Mouse (Mus musculus) brain, embryonic 14.5 days (tissue): ENCODE results near the gene Tk1. TPM values are rescaled to one million over a fixed set of nuclear protein-coding genes. Genes with fewer than 3 reads are reported as not detected.

Experiments used
- DNase-seq: peaks from one replicate; pipeline ENCODE4 v3.0.0-alpha.2; 2011; ENCODE audit warnings: low read depth
- CTCF ChIP-seq: fragments of 200-500 bp; IDR thresholded peaks from 2 replicates; pipeline ENCODE4 v1.5.1; 2012; ENCODE audit warnings: inconsistent platforms, mild to moderate bottlenecking, moderate library complexity, borderline replicate concordance; ENCODE audit not compliant: insufficient read depth, insufficient read length; ENCODE audit errors: extremely low read depth
- POLR2A ChIP-seq: fragments of 200-500 bp; IDR thresholded peaks from 2 replicates; pipeline ENCODE4 v1.6.1; 2012; ENCODE audit warnings: mild to moderate bottlenecking, inconsistent platforms, borderline replicate concordance; ENCODE audit not compliant: poor library complexity, insufficient read depth, insufficient read length, severe bottlenecking; ENCODE audit errors: extremely low read depth
- polyA plus RNA-seq: library from polyadenylated mRNA; depleted of rRNA; stranded (reverse); fragments of >200 nt; gene quantifications from 2 replicates; pipeline ENCODE4 v1.2.3, GENCODE M21; 2012

The Tk1 gene
- polyA plus RNA-seq, 1 experiment = 31.1 TPM

DNA sequence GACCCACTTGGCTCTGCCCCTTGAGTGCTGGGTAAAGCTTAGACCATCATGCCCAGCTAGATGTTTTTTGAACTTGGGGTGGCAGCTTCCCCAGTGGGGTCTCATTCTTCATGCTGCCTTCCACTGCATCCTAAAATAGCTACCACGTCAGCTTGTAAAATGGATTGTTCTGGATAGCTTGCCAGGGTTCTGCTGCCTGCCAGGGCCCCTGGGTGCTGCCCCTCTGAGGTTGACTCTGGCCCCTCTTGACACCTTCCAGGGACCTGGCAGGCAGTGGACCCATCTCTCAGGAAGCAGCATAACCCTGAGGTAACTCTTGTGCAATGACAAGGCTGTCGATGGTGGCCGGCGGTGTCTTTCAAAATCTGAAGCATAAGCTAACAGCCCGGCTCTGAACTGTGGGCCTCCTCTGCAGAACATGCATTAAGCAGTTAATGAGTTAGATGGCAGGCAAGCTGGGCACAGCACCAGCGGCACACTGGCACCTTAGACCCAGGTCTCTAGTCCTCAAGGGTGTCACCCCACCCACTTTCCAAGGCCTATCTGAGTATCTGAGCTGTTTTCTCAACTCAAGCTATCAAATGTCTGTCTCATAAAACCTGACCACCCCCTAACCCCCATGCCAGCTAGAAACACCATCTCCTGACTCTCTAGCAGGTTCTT, 11.1 kb downstream of the Tk1 start:
- TF ChIP-seq CTCF (no peak), POLR2A (no peak)
- no peak for DNase-seq

DNA sequence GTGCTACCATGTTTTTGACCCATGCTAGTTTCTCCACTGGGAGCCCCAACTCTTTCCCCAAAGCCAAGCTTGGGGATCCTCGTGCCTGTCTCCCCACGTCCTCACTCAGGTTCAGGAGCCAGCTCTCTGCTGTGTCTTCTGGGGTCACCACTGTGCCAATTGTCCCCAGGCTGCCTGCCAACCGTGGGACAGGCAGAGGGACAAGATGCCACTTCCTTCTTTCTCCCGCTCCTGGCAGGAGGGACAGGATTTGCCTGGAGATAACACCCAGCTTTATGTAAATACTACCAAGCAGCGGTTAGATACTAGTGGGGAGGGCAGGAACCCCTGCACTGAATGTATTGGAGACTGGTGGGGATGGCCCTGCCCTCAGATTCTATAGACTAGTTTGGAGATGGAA, 12.0 kb downstream of the Tk1 start:
- DNase-seq = no peak
- TF ChIP-seq CTCF (no peak), POLR2A (no peak)

DNA sequence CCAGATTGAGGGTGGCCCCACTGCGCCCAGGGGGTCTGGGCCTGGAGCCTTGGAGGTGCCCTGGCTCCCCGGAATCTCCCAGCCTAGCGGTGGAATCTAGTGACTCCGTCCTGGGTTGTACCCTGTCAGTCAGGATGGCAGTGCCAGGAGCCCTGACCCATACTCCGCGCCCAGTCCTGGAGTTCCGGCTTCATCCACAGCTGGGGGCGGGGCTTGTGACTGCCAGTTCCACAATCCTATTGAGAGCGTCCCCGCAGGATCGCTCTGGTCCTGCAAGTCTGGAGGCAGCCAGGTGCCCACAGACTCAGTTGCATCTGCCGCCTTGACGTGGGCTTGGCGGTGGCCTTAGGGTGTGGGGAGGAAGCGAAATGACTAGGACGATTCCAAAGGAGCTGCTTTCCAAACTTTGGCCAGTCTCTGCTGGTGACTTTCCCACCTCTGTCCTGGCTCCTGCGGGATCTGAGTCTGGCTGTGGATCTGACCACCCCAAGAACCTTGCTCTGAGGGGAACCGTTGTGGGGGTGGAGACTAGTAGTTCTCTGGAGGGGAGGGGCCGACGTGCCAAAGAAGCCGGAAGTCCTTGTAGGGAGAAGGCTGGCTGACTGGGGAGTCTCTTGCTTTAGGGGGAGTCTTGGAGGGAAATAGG, 15.4 kb downstream of the Tk1 start:
- TF ChIP-seq CTCF (peak; percentile 65), POLR2A (no peak)

DNA sequence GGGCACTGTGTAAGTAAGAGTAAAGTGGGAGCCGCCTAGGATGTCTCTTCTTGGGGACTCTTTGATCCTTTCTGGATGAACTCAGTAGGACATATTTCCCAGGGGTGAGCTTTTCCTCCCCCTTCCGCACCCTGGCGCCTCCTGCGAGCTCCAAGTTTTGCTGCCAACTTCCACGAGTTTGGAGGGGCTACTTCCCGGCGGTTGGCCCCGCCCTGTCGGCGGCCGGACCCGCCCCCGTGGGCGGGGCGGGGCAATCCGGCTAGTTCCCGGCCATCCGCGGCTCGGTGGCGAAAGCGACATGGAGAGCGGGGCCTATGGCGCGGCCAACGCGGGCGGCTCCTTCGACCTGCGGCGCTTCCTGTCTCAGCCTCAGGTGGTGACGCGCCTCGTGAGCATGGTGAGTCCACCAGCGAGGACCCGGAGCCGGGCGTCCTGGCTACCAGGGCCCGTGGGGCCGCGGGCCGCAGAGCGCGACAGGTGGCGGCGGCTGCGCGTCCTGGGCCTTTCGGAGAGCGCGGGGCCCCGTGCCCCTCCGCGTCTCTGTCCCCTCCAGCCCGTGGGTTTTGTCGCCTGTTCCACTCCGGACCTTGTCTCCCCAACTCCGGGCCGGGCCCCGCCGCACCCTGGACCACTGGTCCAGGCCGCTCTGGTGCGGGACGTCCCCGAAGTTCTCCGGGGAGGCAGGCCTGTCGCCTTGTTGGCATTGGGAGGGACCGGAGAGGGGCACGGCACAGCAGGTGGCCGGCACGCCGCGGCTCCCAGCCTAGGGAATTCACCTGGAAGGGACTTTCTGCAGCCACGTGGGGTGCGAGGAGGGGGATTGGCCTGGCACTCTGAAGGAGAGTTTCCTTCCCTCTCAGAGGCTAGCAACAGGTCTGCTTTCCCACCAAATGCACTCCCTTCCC, 16.2 kb downstream of the Tk1 start, which contains the start of the genes Gm20708 and Syngr2:
TSS of gene Gm20708 (plus strand) at position 262 of the 905 bp plus-strand sequence.
TSS of gene Syngr2 (plus strand) at position 262 of the 905 bp plus-strand sequence.
- peak; percentile 83 for DNase-seq
- TF ChIP-seq POLR2A (no peak), CTCF (no peak)

More for the DNA sequence above, 15.4 kb downstream of the Tk1 start:
- DNase-seq = peak; percentile 87

DNA sequence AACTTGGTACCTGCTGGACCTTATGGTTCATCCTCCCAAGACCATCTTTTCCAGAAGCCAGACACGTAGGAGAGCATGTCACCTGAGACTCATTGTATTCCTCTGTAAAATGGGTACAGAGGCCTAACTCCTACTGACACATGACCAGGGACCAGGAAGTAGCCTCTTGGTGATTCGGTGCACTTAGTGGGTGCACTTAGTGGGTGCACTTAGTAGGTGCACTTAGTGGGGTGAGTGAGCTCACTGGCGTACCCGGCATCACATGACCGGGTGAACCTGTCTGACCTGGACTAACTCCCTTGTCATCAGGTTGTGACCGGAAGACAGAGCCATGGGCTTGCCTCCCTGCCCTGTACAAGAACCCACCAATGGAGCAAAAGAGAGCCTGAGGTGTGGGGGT, 19.1 kb downstream of the Tk1 start:
- no peak for DNase-seq
- no peak for TF ChIP-seq POLR2A
- no peak for TF ChIP-seq CTCF

DNA sequence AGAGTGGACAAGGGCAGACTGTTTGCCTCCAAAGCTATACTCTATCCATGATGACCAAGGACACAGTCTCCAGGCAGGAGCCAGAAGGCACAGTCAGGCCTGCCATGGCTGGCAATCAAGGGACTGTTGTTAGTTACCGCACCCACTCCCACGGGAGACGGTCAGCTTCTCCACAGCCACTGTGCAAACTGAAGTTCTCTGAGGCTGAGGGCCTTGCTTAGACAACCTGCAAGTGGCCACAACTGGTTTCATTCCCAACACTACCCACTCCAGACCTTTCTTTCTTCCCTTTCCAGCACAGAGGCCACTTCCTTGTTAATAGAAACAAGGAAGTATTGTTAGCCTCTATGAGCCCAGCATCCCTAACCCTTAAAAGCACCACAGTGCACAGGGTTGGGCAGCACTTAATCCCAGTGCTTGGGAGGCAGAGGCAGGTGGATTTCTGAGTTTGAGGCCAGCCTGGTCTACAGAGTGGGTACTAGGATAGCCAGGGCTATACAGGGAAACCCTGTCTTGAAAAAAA, 22.7 kb downstream of the Tk1 start:
- TF ChIP-seq POLR2A = no peak
- TF ChIP-seq CTCF = no peak
- no peak for DNase-seq

DNA sequence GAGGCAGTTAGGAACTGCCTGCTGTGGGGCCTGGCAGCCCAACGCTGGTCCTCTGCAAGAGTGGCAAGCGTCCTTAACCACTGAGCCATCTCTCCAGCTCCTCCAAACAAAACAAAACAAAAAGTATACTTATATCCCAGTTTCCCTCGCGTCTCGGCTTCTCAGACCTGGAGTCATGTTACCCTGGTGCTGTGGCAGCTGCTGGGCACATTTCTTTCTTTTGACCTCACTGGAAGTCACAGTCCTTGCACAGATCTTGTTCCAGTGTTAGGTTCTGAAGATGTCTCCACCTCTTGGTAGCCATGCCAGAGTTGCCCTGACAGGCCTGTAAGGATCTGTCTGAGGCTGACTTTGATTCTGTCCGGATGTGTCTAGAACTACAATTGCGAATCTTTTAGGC, 24.2 kb downstream of the Tk1 start:
- no peak for TF ChIP-seq CTCF
- TF ChIP-seq POLR2A = no peak
- DNase-seq = no peak

DNA sequence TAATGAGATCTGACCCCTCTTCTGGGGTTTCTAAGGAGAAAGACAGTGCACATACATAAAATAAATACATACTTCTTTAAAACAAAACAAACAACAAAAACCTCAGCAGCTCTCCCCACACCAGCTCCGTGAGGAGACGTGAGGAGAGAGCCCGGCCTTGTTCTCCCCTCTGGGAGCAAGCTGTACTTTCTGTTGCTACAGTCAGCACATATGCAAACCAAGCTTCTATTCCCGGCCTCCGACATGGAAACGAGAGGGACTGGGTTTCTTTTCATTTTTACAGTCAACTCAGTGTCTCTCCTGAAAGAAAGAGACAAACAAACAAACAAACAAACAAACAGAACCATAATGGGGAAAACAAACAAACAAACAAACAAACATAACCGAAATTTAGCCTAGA, 25.9 kb downstream of the Tk1 start:
- DNase-seq = no peak

DNA sequence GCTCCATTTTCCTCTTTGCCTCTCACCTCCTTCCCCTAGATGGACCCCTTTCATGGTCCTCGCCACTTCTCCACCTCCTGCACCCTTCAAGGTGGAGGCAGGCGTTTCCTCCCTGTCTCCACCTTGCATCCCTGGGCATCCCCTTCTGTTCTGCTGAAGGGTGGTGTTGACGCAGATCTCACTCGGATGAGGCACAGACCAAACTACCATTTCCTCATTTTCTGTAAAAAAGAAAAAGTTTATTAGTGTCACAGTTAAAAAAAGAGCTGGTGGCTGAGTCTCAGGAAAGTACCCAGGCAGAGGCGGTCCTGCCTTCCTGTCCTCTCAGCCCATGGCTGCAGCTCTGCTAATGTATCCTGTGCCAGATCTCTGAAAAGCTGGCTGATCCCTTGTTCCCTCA, 26.7 kb downstream of the Tk1 start:
- TF ChIP-seq CTCF (no peak), POLR2A (no peak)
- DNase-seq = peak; percentile 32

More for the DNA sequence above, 25.9 kb downstream of the Tk1 start:
- TF ChIP-seq CTCF (no peak), POLR2A (no peak)

DNA sequence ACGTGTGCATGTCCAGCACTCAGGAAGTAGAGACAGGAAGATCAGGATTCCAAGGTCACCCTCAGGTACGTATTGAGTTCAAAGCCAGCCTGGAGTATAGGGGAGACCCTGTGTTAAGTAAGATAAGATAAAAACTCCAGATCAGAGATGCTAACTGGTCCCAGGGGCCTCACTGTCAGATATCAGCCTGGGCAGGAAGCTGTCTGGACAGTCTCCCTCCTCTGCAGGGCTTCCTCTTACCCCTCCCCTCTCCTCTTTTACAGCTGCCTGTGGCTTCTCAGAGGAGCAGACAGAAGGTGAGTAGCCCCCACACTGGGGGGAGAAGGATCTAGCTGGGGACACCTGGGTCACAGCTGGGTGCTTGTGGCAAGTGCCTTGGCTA, 27.7 kb downstream of the Tk1 start:
- TF ChIP-seq CTCF (no peak), POLR2A (no peak)
- no peak for DNase-seq

DNA sequence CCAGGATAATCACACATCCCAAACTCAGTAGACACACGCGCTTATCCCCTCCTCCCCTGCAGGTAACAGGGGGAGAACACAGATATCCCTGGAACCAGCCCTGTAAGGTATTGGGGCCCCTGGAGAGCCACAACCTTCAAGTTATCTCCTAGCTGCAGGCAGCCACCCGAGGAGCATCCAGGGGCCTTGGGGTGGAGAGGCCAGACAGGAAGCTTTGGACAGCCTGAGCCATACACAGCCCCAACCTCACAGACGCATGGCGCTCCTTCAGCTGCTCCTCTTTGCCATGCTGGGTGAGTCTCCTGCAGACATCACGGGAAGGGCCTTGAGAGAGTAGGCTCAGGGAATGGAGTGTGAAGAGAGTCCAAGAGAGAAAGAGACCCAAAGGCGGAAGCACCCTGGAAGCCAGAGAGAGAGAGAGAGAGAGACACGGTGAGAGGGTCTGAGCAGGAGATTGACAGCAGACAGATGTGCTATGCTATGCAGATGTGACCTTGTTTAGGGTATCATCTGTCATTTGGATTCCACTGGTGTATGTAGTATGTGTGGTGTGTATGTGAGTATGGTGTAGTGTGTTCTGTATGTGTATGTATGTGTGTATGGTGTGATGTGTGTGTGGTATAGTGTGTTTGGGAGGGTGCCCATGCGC, 28.3 kb downstream of the Tk1 start, which contains the start of gene 6030468B19Rik:
TSS of gene 6030468B19Rik (plus strand) at position 150 of the 649 bp plus-strand sequence.
- no peak for DNase-seq
- TF ChIP-seq CTCF (no peak), POLR2A (no peak)

DNA sequence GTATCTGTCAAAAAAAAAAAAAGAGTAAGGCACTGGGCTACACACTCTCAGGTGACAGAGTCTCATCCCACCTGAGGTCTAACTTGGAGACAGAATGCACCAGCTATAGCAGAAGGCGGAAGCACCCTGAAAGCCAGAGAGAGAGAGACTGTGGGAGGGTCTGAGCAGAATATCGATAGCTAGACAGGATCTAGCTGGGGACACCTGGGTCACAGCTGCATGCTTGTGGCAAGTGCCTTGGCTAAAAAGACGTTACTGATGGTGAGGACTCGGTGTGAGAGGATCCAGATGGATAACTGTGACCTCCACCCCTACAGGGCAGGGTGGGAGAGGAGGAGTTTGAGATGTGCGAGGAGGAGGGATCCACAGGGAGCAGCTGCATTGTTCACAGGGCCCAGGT, 28.9 kb downstream of the Tk1 start:
- no peak for TF ChIP-seq POLR2A

More for the DNA sequence above, 28.9 kb downstream of the Tk1 start:
- DNase-seq = no peak
